Mouse (Mus musculus) hindlimb bud, embryonic 11.5 days (tissue): Measurements from ENCODE around the gene Ppp1r32.

Source experiments
- DNase-seq: peaks from one replicate; pipeline ENCODE4 v3.0.0-alpha.2; 2012; ENCODE audit warnings: low read depth, low spot score; ENCODE audit errors: extremely low spot score

The Ppp1r32 gene

DNA sequence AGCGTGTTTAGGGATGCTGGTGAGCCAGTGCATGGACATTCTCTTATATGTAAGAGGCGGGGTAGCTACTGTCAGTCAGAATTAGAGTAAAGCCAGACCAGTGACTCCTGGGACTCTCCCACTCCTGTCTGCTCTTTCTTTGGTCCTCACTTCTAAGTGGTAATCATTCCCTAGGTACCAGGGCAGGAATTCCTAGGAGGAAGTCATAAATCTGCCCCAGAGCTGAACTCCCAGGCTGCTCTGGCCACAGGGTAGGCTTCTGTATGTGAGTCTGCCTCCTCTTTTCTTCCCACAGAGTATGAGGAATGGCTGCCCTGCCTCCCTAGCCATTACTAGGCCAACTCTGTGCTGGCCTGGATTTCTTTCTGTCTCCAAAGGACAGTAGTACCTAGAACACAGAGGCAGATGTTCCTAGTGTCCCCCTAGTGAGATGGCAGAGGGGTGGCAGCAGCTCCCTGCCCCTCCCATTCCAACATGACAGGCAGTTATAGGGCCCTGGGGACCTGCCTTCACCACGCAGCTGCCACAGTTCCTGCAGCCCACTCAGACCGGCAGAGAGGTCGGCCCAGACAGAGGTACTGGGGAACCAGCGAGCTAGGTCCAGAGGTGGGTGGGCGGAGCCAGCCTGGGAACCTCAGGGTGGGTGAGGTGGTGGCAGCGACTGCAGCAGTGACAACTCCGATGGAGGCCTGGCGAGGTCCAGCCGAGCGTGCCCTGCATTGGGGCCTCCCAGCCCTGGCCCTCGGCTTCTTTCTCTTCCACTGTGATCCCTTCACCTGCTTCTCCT is 57.1 kb downstream of the Ppp1r32 start:
- no peak for DNase-seq

DNA sequence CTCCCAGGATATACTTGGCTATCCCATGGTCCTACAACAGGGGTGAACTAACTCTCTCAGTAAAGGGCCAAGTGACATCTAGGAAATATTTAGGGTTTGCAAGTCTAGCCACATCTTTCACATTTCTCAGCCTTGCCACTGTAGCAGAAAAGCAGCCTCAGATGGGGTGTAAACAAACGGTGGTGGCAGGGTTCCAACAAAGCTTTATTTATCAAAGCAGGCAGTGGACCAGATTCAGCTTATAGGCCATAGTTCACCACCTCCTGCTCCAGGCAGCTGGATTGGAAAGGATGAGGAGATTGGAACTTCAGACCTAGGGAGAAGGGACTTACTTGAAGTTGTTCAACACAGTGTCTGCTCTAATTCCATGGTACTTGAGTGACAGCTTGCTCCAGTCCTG is 58.0 kb downstream of the Ppp1r32 start:
- DNase-seq, result no peak
